Mouse (Mus musculus) thymus, postnatal 25 days (tissue): Measurements from ENCODE around the gene Thnsl1.
"Not testable (repeated sequence)": the region's sequence is repeated elsewhere in the genome, so short reads cannot be mapped to it uniquely, and the experiment has no call there.

Experiments
- DNase-seq: peaks from one replicate; pipeline ENCODE4 v3.0.0; 2022

Thnsl1 gene

GRCm38 (mm10) chr2:21244104-21244503 lies 38.6 kb downstream of the Thnsl1 start:
- DNase-seq, result not testable (repeated sequence)

- DNase-seq, result no peak
Measured at GRCm38 (mm10) chr2:21244986-21245385, 39.5 kb downstream of the Thnsl1 start.

- DNase-seq, result no peak
Measured at GRCm38 (mm10) chr2:21245477-21246102, 40.1 kb downstream of the Thnsl1 start.

- no peak for DNase-seq
Measured at GRCm38 (mm10) chr2:21253644-21254043, 48.1 kb downstream of the Thnsl1 start.

- no peak for DNase-seq
Measured at GRCm38 (mm10) chr2:21254308-21254707, 48.8 kb downstream of the Thnsl1 start.

GRCm38 (mm10) chr2:21258281-21258680 lies 52.8 kb downstream of the Thnsl1 start:
- no peak for DNase-seq

- DNase-seq, result no peak
Measured at GRCm38 (mm10) chr2:21259081-21259480, 53.6 kb downstream of the Thnsl1 start.

GRCm38 (mm10) chr2:21260060-21260459 lies 54.5 kb downstream of the Thnsl1 start:
- DNase-seq, result no peak

- DNase-seq, result peak; percentile 40
Measured at GRCm38 (mm10) chr2:21261370-21262006, 56.0 kb downstream of the Thnsl1 start.

GRCm38 (mm10) chr2:21264031-21264430 lies 58.5 kb downstream of the Thnsl1 start:
- no peak for DNase-seq
